14 mouse cellular contexts compared by ENCODE assay signal in genomic region chr11:108145752-108146496, GRCm38 (mm10).
DNase-seq lines count a peak whose midpoint lies in the region; ATAC-seq and TF ChIP-seq lines count a peak whose summit lies in the region.
"Had no signal": no experiment of that assay in that cellular context is flagged by ENCODE, and none has a peak within 500 bp of the region (broad histone marks: within the 10 kb centered on the region; RNA-seq: fewer than 3 reads in every experiment).

No protein-coding gene starts in this region.

- H3K4me3 ChIP-seq in liver, embryonic 13.5 days (replicated peaks), result no peak overlapping the region
- no peak overlapping the region for H3K4me3 ChIP-seq in liver, postnatal 0 days (ENCODE audit: low read depth, low read length)
- H3K4me3 ChIP-seq in forebrain, embryonic 12.5 days (replicated peaks), result no peak overlapping the region
- no peak overlapping the region for H3K4me3 ChIP-seq in forebrain, postnatal 0 days (ENCODE audit: low read depth, low read length)
- H3K4me3 ChIP-seq in midbrain, embryonic 14.5 days (replicated peaks; ENCODE audit: low read depth, low read length), result no peak overlapping the region
- H3K4me3 ChIP-seq: erythroblast, embryonic 14.5 days had no signal

- no peak for ATAC-seq in liver, embryonic 13.5 days (ENCODE audit: low read depth)
- no peak for ATAC-seq in liver, postnatal 0 days
- peak; percentile 44; the same call in 1 of the 2 replicates for ATAC-seq in forebrain, embryonic 12.5 days (ENCODE audit: low FRiP score)
- ATAC-seq in forebrain, postnatal 0 days, result peak; percentile 78
- ATAC-seq in midbrain, embryonic 14.5 days (ENCODE audit: low FRiP score, low TSS enrichment), result peak; percentile 34; the same call in 1 of the 2 replicates
- ATAC-seq in erythroblast, adult 5-6 weeks (replicated peaks; ENCODE audit: low FRiP score, poor library complexity, severe bottlenecking), result no peak

- TF ChIP-seq EP300 in liver, postnatal 0 days (IDR thresholded peaks at IDR 0.05; ENCODE audit: low read depth), result no peak

- H3K9me3 ChIP-seq in liver, embryonic 13.5 days (replicated peaks), result no peaks in the 10 kb centered on the region
- no peaks in the 10 kb centered on the region for H3K9me3 ChIP-seq in liver, postnatal 0 days (ENCODE audit: low read length)
- no peaks in the 10 kb centered on the region for H3K9me3 ChIP-seq in forebrain, embryonic 12.5 days
- no peaks in the 10 kb centered on the region for H3K9me3 ChIP-seq in forebrain, postnatal 0 days (ENCODE audit: low read length)
- H3K9me3 ChIP-seq in midbrain, embryonic 14.5 days (ENCODE audit: control insufficient read depth, low read length), result no peaks in the 10 kb centered on the region

- H3K4me2 ChIP-seq in liver, embryonic 13.5 days, result 0 out of 2 replicates have a peak overlapping the region, but pooled peaks have one; percentile 10
- no peak overlapping the region for H3K4me2 ChIP-seq in liver, postnatal 0 days (ENCODE audit: low read depth, low read length)
- H3K4me2 ChIP-seq in forebrain, embryonic 12.5 days, result no peak overlapping the region
- peak overlapping the region; percentile 37 for H3K4me2 ChIP-seq in forebrain, postnatal 0 days (ENCODE audit: low read depth)
- 0 out of 2 replicates have a peak overlapping the region, but pooled peaks have one; percentile 5 for H3K4me2 ChIP-seq in midbrain, embryonic 14.5 days (ENCODE audit: low read length)

- no peaks in the 10 kb centered on the region for H3K36me3 ChIP-seq in liver, embryonic 13.5 days
- H3K36me3 ChIP-seq in liver, postnatal 0 days (replicated peaks; ENCODE audit: insufficient read depth, low read length), result no peaks in the 10 kb centered on the region
- H3K36me3 ChIP-seq in forebrain, embryonic 12.5 days (replicated peaks), result no peaks in the 10 kb centered on the region
- H3K36me3 ChIP-seq in forebrain, postnatal 0 days (ENCODE audit: insufficient read depth), result no peaks in the 10 kb centered on the region
- H3K36me3 ChIP-seq in midbrain, embryonic 14.5 days (ENCODE audit: control insufficient read depth, insufficient read depth, low read length), result no peaks in the 10 kb centered on the region

- peaks cover 35% of the 10 kb centered on the region for H3K4me1 ChIP-seq in liver, embryonic 13.5 days (replicated peaks)
- H3K4me1 ChIP-seq in liver, postnatal 0 days (ENCODE audit: insufficient read depth), result peaks cover 11% of the 10 kb centered on the region; the same call in 1 of the 2 replicates
- peaks cover 39% of the 10 kb centered on the region for H3K4me1 ChIP-seq in forebrain, embryonic 12.5 days
- H3K4me1 ChIP-seq in forebrain, postnatal 0 days (ENCODE audit: insufficient read depth), result peaks cover 27% of the 10 kb centered on the region
- H3K4me1 ChIP-seq in midbrain, embryonic 14.5 days (ENCODE audit: control insufficient read depth, insufficient read depth, low read length), result peaks cover 33% of the 10 kb centered on the region

- H3K27me3 ChIP-seq in liver, embryonic 13.5 days, result peaks cover 14% of the 10 kb centered on the region; the same call in 1 of the 2 replicates
- H3K27me3 ChIP-seq in liver, postnatal 0 days (ENCODE audit: insufficient read depth, low read length), result no peaks in the 10 kb centered on the region
- H3K27me3 ChIP-seq in forebrain, embryonic 12.5 days, result 0 out of 2 replicates have a peak, but pooled peaks cover 6% of the 10 kb centered on the region
- no peaks in the 10 kb centered on the region for H3K27me3 ChIP-seq in forebrain, postnatal 0 days (ENCODE audit: insufficient read depth, low read length)
- H3K27me3 ChIP-seq in midbrain, embryonic 14.5 days (ENCODE audit: control insufficient read depth, insufficient read depth, low read length), result no peaks in the 10 kb centered on the region; the same call in 1 of the 2 replicates

- H3K9ac ChIP-seq in liver, embryonic 13.5 days, result no peak overlapping the region
- no peak overlapping the region for H3K9ac ChIP-seq in liver, postnatal 0 days (replicated peaks)
- no peak overlapping the region for H3K9ac ChIP-seq in forebrain, embryonic 12.5 days
- 0 out of 2 replicates have a peak overlapping the region, but pooled peaks have one; percentile 14 for H3K9ac ChIP-seq in forebrain, postnatal 0 days
- H3K9ac ChIP-seq in midbrain, embryonic 14.5 days (replicated peaks; ENCODE audit: low read length), result no peak overlapping the region

- H3K27ac ChIP-seq in liver, embryonic 13.5 days, result no peak overlapping the region
- no peak overlapping the region for H3K27ac ChIP-seq in liver, postnatal 0 days (ENCODE audit: low read depth)
- peak overlapping the region; percentile 63 for H3K27ac ChIP-seq in forebrain, embryonic 12.5 days
- peak overlapping the region; percentile 75 for H3K27ac ChIP-seq in forebrain, postnatal 0 days (ENCODE audit: low read depth, low read length)
- H3K27ac ChIP-seq in midbrain, embryonic 14.5 days (replicated peaks; ENCODE audit: low read depth, low read length), result peak overlapping the region; percentile 72

- no peak for DNase-seq in liver, embryonic 13.5 days
- no peak for DNase-seq in liver, postnatal 0 days
- DNase-seq in forebrain, postnatal 0 days, result peak; percentile 72
- peak; percentile 59 for DNase-seq in midbrain, embryonic 14.5 days
- DNase-seq in urinary bladder, postnatal 36 days (ENCODE audit: low spot score in 2 of 2), result no peak
- no peak for DNase-seq in Muller cell, postnatal 12 days (ENCODE audit: inconsistent ontology term)
- DNase-seq: cerebellum, postnatal 36 days; heart, postnatal 14 days; lung, postnatal 36 days; spleen, adult 18-20 months; thymus, postnatal 25 days had no signal

- no peak for TF ChIP-seq CTCF in liver, postnatal 0 days (IDR thresholded peaks at IDR 0.05; ENCODE audit: low read depth)
- no peak for TF ChIP-seq CTCF in forebrain, postnatal 0 days (IDR thresholded peaks at IDR 0.05; ENCODE audit: low read depth)

- 50% methylated on average over 13 of the region's 13 CpGs for WGBS in liver, embryonic 13.5 days (ENCODE audit: insufficient replicate concordance)
- 56% methylated on average over 13 of the region's 13 CpGs for WGBS in liver, postnatal 0 days (ENCODE audit: insufficient replicate concordance)
- WGBS in forebrain, embryonic 12.5 days, result 56% methylated on average over 13 of the region's 13 CpGs
- WGBS in forebrain, postnatal 0 days, result 30% methylated on average over 13 of the region's 13 CpGs
- 52% methylated on average over 13 of the region's 13 CpGs for WGBS in midbrain, embryonic 14.5 days

Comparison
In these comparisons a context has a peak if more than half of its experiments do, and no peak if none do; other contexts are left out.
1. H3K4me2 ChIP-seq: peak in liver, embryonic 13.5 days (single experiment), forebrain, postnatal 0 days (single experiment) and midbrain, embryonic 14.5 days (single experiment); none in liver, postnatal 0 days (single experiment) and forebrain, embryonic 12.5 days (single experiment).
2. ATAC-seq: peak in forebrain, embryonic 12.5 days (single experiment), forebrain, postnatal 0 days (single experiment) and midbrain, embryonic 14.5 days (single experiment); none in liver, embryonic 13.5 days (single experiment), liver, postnatal 0 days (single experiment) and erythroblast, adult 5-6 weeks (single experiment).
3. DNase-seq: peak in forebrain, postnatal 0 days (single experiment) and midbrain, embryonic 14.5 days (single experiment); none in liver, embryonic 13.5 days (single experiment), liver, postnatal 0 days (single experiment), urinary bladder, postnatal 36 days (0 of 2) and Muller cell, postnatal 12 days (single experiment).
4. H3K27ac ChIP-seq: peak in forebrain, embryonic 12.5 days (single experiment), forebrain, postnatal 0 days (single experiment) and midbrain, embryonic 14.5 days (single experiment); none in liver, embryonic 13.5 days (single experiment) and liver, postnatal 0 days (single experiment).